Mouse (Mus musculus) liver, postnatal 0 days (tissue): ENCODE results near the gene Dock9.

Experiments used
- CTCF ChIP-seq: sonication (generic); IDR thresholded peaks from 2 replicates; pipeline ENCODE4 v1.5.1; 2016; ENCODE audit warnings: antibody characterized with exemption, low read depth
- EP300 ChIP-seq: IDR thresholded peaks from 2 replicates; pipeline ENCODE4 v1.6.1; 2016; ENCODE audit warnings: antibody characterized with exemption, low read depth, mild to moderate bottlenecking

DNA sequence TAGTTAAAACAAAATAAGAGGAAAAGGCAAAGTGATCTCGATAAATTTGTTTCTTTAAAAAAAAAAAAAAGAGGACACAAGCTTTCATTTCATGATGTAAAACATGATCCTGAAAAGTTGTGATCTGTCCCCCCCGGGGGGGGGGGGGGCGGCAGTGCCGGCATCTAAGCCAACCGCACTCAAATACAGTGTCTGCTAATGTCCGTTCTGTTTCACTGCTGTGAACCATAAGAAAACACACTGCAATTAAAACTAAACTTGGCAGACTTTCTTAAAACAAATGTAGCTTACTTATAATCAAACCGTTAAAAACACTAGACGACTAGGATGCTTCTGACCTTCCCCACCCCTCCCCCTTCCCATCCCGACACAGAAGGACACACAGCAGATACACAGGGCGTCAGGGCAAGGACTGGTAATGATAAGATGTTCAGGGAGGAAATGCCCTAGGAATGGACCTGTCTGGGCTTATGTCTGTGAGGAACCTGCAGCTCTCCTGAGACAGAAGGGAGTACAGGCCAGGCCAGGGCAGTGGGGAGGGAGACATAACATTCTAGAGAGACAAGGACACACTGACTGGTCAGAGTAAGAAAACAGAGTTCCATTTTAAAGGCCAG, 204.2 kb downstream of the Dock9 start:
- no peak for TF ChIP-seq CTCF
- no peak for TF ChIP-seq EP300
